Mouse (Mus musculus): ENCODE data around the gene Mapk1ip1l. TPM values are rescaled to one million over a fixed set of nuclear protein-coding genes. Genes with fewer than 3 reads are reported as not detected.

Mapk1ip1l gene
- total RNA-seq, 1 experiment: 57.1 TPM

DNA sequence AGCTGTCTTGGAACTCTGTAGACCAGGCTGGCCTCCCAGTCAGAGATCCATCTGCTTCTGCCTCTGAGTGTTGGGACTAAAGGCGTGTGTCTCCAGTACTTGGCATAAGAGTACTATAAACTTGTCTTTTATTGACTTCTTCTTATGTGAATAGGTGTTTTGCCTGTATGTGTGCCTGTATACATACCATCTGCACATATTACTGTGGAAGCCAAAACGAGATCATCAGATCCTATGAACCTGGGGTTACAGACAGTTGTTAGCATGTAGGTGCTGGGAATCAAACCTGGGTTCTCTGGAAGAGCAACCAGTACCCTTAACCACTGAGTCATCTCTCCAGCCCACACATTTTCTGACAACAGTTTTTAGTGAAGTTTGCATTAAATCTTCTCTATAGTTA lies 28.4 kb upstream of the Mapk1ip1l start:
- peaks cover 14% of the 10 kb centered on the region for H3K36me3 ChIP-seq (ENCODE audit: control insufficient read depth, insufficient read depth, low read length, poor library complexity, severe bottlenecking)
- TF ChIP-seq MAFK (IDR thresholded peaks at IDR 0.05; ENCODE audit: insufficient read depth, low read depth, low read length): no peak
- TF ChIP-seq ZNF384 (IDR thresholded peaks at IDR 0.05; ENCODE audit: low read depth, low read length): no peak
- no peak for TF ChIP-seq CHD2 (IDR thresholded peaks at IDR 0.05; ENCODE audit: low read depth, low read length)
- no peak for TF ChIP-seq ZC3H11A (IDR thresholded peaks at IDR 0.05; ENCODE audit: borderline replicate concordance, low read depth, low read length)
- no peak for TF ChIP-seq HCFC1 (IDR thresholded peaks at IDR 0.05; ENCODE audit: borderline replicate concordance, insufficient read depth, low read length)

DNA sequence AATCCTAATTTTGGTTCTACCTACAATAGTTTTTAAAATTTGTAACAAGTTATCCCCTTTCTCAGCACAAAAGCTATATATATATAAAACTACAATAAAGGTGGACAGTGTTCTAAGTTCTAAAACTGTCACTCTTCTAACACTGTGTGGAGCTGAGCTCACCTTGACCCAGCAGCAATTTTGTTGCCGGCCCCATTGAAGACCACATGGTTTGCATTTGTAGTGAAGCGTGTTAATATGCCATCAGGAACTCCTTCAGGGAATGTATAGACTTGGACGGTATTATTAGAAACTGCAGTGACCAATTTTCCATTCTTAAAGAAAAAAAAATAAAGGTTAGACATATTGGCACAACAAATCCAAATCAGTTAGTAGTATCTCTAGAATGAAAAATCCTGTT lies 24.3 kb upstream of the Mapk1ip1l start:
- TF ChIP-seq CHD2 (IDR thresholded peaks at IDR 0.05; ENCODE audit: low read depth, low read length) (no peak), MAFK (IDR thresholded peaks at IDR 0.05; ENCODE audit: insufficient read depth, low read depth, low read length) (no peak), ZC3H11A (IDR thresholded peaks at IDR 0.05; ENCODE audit: borderline replicate concordance, low read depth, low read length) (no peak), HCFC1 (IDR thresholded peaks at IDR 0.05; ENCODE audit: borderline replicate concordance, insufficient read depth, low read length) (no peak), ZNF384 (IDR thresholded peaks at IDR 0.05; ENCODE audit: low read depth, low read length) (no peak)
- Histone ChIP-seq H3K4me1 (ENCODE audit: control insufficient read depth in 2 of 2, insufficient read depth in 2 of 2, low read length in 2 of 2, poor library complexity in 1 of 2) (no peaks in the 10 kb centered on the region; a peak in 2 of 4 replicates), H3K9ac (ENCODE audit: insufficient read depth, low read depth, low read length, poor library complexity, severe bottlenecking) (no peak overlapping the region), H3K36me3 (ENCODE audit: control insufficient read depth, insufficient read depth, low read length, poor library complexity, severe bottlenecking) (peaks cover 9% of the 10 kb centered on the region), H3K27ac (ENCODE audit: insufficient read depth, low read depth, low read length, poor library complexity, severe bottlenecking) (no peak overlapping the region), H3K9me3 (ENCODE audit: control insufficient read depth, insufficient read depth, low read depth, low read length) (no peaks in the 10 kb centered on the region), H3K4me3 (ENCODE audit: insufficient read depth in 1 of 2, low read depth in 1 of 2, low read length in 2 of 2, poor library complexity in 1 of 2, severe bottlenecking in 1 of 2) (no peak overlapping the region)
- in situ Hi-C loops (cut with MboI; ENCODE audit: low sequenced_read_pairs in 2 of 2, unreplicated experiment in 2 of 2): no loop called here
- no peak for DNase-seq (ENCODE audit: low read depth, low spot score)

More for the DNA sequence above, 28.4 kb upstream of the Mapk1ip1l start:
- in situ Hi-C loops (cut with MboI; ENCODE audit: low sequenced_read_pairs in 2 of 2, unreplicated experiment in 2 of 2): no loop called here
- DNase-seq (ENCODE audit: low read depth, low spot score): no peak
- H3K4me3 ChIP-seq (ENCODE audit: insufficient read depth in 1 of 2, low read depth in 1 of 2, low read length in 2 of 2, poor library complexity in 1 of 2, severe bottlenecking in 1 of 2): no peak overlapping the region
- H3K9ac ChIP-seq (ENCODE audit: insufficient read depth, low read depth, low read length, poor library complexity, severe bottlenecking): no peak overlapping the region
- no peaks in the 10 kb centered on the region for H3K9me3 ChIP-seq (ENCODE audit: control insufficient read depth, insufficient read depth, low read depth, low read length)
- H3K27ac ChIP-seq (ENCODE audit: insufficient read depth, low read depth, low read length, poor library complexity, severe bottlenecking): no peak overlapping the region
- no peaks in the 10 kb centered on the region; a peak in 1 of 4 replicates for H3K4me1 ChIP-seq (ENCODE audit: control insufficient read depth in 2 of 2, insufficient read depth in 2 of 2, low read length in 2 of 2, poor library complexity in 1 of 2)

DNA sequence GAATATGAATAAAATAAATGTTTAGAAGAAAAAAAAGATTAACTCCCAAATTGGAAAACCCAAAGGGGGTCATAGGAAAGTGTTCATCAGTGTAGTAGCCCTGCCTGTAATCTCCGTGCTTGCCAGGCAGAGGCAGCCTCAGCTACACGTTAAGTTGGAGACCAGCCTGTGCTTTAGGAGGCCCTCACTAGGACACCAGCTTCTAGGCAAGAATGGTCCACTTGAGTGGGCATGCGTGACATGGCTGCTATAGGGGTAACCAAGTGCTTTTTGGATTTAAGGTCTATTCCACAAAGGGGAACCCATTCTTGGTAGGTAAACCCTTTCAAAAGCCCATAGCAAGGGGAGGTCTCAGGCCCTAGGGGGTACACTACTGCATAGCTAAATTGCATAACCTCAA lies 22.6 kb upstream of the Mapk1ip1l start:
- TF ChIP-seq MAFK (IDR thresholded peaks at IDR 0.05; ENCODE audit: insufficient read depth, low read depth, low read length) (no peak), ZNF384 (IDR thresholded peaks at IDR 0.05; ENCODE audit: low read depth, low read length) (peak; percentile 18; the same call in 1 of the 2 replicates)
- no peak for DNase-seq (ENCODE audit: low read depth, low spot score)
- Histone ChIP-seq H3K9me3 (ENCODE audit: control insufficient read depth, insufficient read depth, low read depth, low read length) (no peaks in the 10 kb centered on the region), H3K9ac (ENCODE audit: insufficient read depth, low read depth, low read length, poor library complexity, severe bottlenecking) (peak overlapping the region; percentile 49), H3K4me3 (ENCODE audit: insufficient read depth in 1 of 2, low read depth in 1 of 2, low read length in 2 of 2, poor library complexity in 1 of 2, severe bottlenecking in 1 of 2) (peak overlapping the region; percentile 95 to 97), H3K27ac (ENCODE audit: insufficient read depth, low read depth, low read length, poor library complexity, severe bottlenecking) (no peak overlapping the region), H3K4me1 (ENCODE audit: control insufficient read depth in 2 of 2, insufficient read depth in 2 of 2, low read length in 2 of 2, poor library complexity in 1 of 2) (no peaks in the 10 kb centered on the region; a peak in 2 of 4 replicates), H3K36me3 (ENCODE audit: control insufficient read depth, insufficient read depth, low read length, poor library complexity, severe bottlenecking) (peaks cover 6% of the 10 kb centered on the region)
- in situ Hi-C loops (cut with MboI; ENCODE audit: low sequenced_read_pairs in 2 of 2, unreplicated experiment in 2 of 2): no loop called here

DNA sequence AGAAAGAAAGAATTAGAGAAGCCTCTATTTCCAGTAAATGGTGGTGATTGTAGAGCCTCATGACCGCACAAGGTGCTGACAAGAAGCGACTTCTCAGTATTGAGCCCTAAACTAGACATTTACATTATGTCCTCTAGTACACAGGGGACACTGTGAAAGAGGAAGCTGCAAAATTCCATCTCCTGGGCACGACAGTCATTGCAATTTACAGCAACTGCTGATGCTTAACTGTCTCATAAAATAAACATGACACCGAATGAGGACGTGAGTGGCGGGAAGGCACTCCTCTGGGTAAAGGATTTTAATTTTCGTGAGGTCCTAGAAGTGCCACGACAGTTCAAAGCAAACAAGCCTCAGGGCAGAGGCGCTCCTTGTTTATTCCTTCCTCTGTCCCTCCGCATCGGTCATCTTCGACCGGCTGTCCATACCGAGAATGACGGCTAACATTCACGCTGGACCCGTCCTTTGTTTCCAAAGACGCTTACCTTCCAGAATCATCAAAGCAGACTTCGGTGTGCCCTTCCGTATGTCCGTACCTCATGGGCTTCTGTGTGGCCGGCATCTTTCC lies 21.9 kb upstream of the Mapk1ip1l start:
- Histone ChIP-seq H3K4me1 (ENCODE audit: control insufficient read depth in 2 of 2, insufficient read depth in 2 of 2, low read length in 2 of 2, poor library complexity in 1 of 2) (no peaks in the 10 kb centered on the region; a peak in 2 of 4 replicates), H3K9me3 (ENCODE audit: control insufficient read depth, insufficient read depth, low read depth, low read length) (no peaks in the 10 kb centered on the region), H3K27ac (ENCODE audit: insufficient read depth, low read depth, low read length, poor library complexity, severe bottlenecking) (no peak overlapping the region), H3K36me3 (ENCODE audit: control insufficient read depth, insufficient read depth, low read length, poor library complexity, severe bottlenecking) (peaks cover 5% of the 10 kb centered on the region), H3K4me3 (ENCODE audit: insufficient read depth in 1 of 2, low read depth in 1 of 2, low read length in 2 of 2, poor library complexity in 1 of 2, severe bottlenecking in 1 of 2) (peak overlapping the region; percentile 95 to 97), H3K9ac (ENCODE audit: insufficient read depth, low read depth, low read length, poor library complexity, severe bottlenecking) (peak overlapping the region; percentile 90)
- no peak for DNase-seq (ENCODE audit: low read depth, low spot score)
- TF ChIP-seq CHD2 (IDR thresholded peaks at IDR 0.05; ENCODE audit: low read depth, low read length) (no peak), ZC3H11A (IDR thresholded peaks at IDR 0.05; ENCODE audit: borderline replicate concordance, low read depth, low read length) (no peak), MAFK (IDR thresholded peaks at IDR 0.05; ENCODE audit: insufficient read depth, low read depth, low read length) (no peak), HCFC1 (IDR thresholded peaks at IDR 0.05; ENCODE audit: borderline replicate concordance, insufficient read depth, low read length) (no peak), ZNF384 (IDR thresholded peaks at IDR 0.05; ENCODE audit: low read depth, low read length) (no peak)
- in situ Hi-C loops (cut with MboI; ENCODE audit: low sequenced_read_pairs in 2 of 2, unreplicated experiment in 2 of 2): no loop called here
